Mouse (Mus musculus): ENCODE data around the gene Nanos1.

Nanos1 gene

GRCm38 (mm10) chr19:60755438-60756191, at the start of gene Nanos1:
Nanos1 (plus strand) TSS chr19:60755987.
- in situ Hi-C loops (cut with MboI, MseI): no loop called here

GRCm38 (mm10) chr19:60709193-60709900, 46.4 kb upstream of the Nanos1 start:
- in situ Hi-C loops (cut with MboI, MseI): loop anchor here (5.0 kb wide), 1 partner anchor 97 kb away; no protein-coding TSS in a partner anchor

- in situ Hi-C loops (cut with MboI, MseI): no loop called here
Observed at GRCm38 (mm10) chr19:60710196-60710595, 45.6 kb upstream of the Nanos1 start.

GRCm38 (mm10) chr19:60712577-60712976, 43.2 kb upstream of the Nanos1 start:
- in situ Hi-C loops (cut with MboI, MseI): no loop called here

GRCm38 (mm10) chr19:60716381-60716780, 39.4 kb upstream of the Nanos1 start:
- in situ Hi-C loops (cut with MboI, MseI): no loop called here

GRCm38 (mm10) chr19:60730281-60730852, 25.4 kb upstream of the Nanos1 start:
- in situ Hi-C loops (cut with MboI, MseI): no loop called here

- in situ Hi-C loops (cut with MboI, MseI): no loop called here
Observed at GRCm38 (mm10) chr19:60731299-60731698, 24.5 kb upstream of the Nanos1 start.

- in situ Hi-C loops (cut with MboI, MseI): no loop called here
Observed at GRCm38 (mm10) chr19:60731966-60732365, 23.8 kb upstream of the Nanos1 start.

- in situ Hi-C loops (cut with MboI, MseI): no loop called here
Observed at GRCm38 (mm10) chr19:60740560-60740959, 15.2 kb upstream of the Nanos1 start.

- in situ Hi-C loops (cut with MboI, MseI): no loop called here
Observed at GRCm38 (mm10) chr19:60743767-60744547, 11.8 kb upstream of the Nanos1 start.

GRCm38 (mm10) chr19:60747801-60748200, 8.0 kb upstream of the Nanos1 start:
- in situ Hi-C loops (cut with MboI, MseI): no loop called here

- in situ Hi-C loops (cut with MboI, MseI): no loop called here
Observed at GRCm38 (mm10) chr19:60756192-60757098, 658 bp downstream of the Nanos1 start.

GRCm38 (mm10) chr19:60757099-60757785, 1.5 kb downstream of the Nanos1 start:
- in situ Hi-C loops (cut with MboI, MseI): no loop called here

GRCm38 (mm10) chr19:60758896-60759835, 3.4 kb downstream of the Nanos1 start:
- in situ Hi-C loops (cut with MboI, MseI): no loop called here

- in situ Hi-C loops (cut with MboI, MseI): no loop called here
Observed at GRCm38 (mm10) chr19:60773366-60773765, 17.6 kb downstream of the Nanos1 start.

GRCm38 (mm10) chr19:60782034-60782433, 26.2 kb downstream of the Nanos1 start:
- in situ Hi-C loops (cut with MboI, MseI): loop anchor here (10.0 kb wide), 1 partner anchor 1447 kb away; no protein-coding TSS in a partner anchor

- in situ Hi-C loops (cut with MboI, MseI): loop anchor here (10.0 kb wide), 1 partner anchor 1450 kb away; no protein-coding TSS in a partner anchor
Observed at GRCm38 (mm10) chr19:60784712-60785111, 28.9 kb downstream of the Nanos1 start.

- in situ Hi-C loops (cut with MboI, MseI): loop anchor here (10.0 kb wide), 1 partner anchor 1453 kb away; no protein-coding TSS in a partner anchor
Observed at GRCm38 (mm10) chr19:60787465-60788150, 31.8 kb downstream of the Nanos1 start.
